Mouse (Mus musculus): ENCODE measurements around the gene Gm17542. TPM values are rescaled to one million over a fixed set of nuclear protein-coding genes. Genes with fewer than 3 reads are reported as not detected.
"Not testable (repeated sequence)": the region's sequence is repeated elsewhere in the genome, so short reads cannot be mapped to it uniquely, and the experiment has no call there.

Gene Gm17542
- not detected in 2 replicates for polyA plus RNA-seq (2016; fragmentation: Nextera tagmentation; extraction: Ambion mirVana)

DNA sequence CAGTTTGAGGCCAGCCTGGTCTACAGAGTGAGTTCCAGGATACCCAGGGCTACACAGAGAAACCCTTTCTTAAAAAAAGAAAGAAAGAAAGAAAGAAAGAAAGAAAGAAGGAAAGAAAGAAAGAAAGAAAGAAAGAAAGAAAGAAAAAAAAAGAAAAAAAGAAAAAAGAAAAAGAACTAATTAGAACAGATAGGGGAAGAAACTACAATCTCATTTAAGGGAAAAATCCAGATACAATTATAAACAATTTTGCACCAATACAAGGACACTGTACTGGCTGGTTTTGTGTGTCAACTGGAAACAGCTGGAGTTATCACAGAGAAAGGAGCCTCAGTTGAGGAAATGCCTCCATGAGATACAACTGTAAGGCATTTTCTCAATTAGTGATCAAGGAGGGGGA, at the start of gene Gm17542:
Gene Gm17542, minus strand, starts transcription at position 101 of the 400 bp plus-strand sequence.
- H3K4me2 ChIP-seq (replicated peaks); H3K27ac ChIP-seq; H3K4me3 ChIP-seq; ATAC-seq (ENCODE audit: low FRiP score, low read depth); H3K9me3 ChIP-seq; H3K9ac ChIP-seq; H3K4me1 ChIP-seq; H3K36me3 ChIP-seq; H3K27me3 ChIP-seq (replicated peaks): not testable (repeated sequence)

DNA sequence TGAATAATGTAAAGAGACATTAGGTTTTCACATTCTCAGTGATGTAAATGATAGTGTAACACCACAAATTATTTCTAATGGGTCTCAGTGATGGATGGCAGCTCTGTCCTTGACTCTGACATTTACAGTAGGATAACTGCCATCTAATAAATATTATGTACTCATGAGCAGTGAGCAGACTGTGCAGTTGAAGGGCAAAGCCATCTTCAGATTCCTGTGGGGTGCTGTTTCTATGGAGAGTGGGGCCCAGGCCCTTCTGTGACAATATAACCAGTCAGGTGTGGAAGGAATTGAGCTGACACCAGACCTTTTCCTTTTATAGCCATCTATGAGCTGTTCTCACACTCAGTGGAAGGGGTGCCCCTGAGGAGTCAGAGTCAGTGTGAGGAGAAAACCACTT, 21.8 kb upstream of the Gm17542 start:
- H3K9ac ChIP-seq, result no peak overlapping the region
- H3K27me3 ChIP-seq (replicated peaks), result no peaks in the 10 kb centered on the region
- no peak overlapping the region for H3K4me3 ChIP-seq
- no peaks in the 10 kb centered on the region for H3K4me1 ChIP-seq
- no peaks in the 10 kb centered on the region for H3K36me3 ChIP-seq
- no peaks in the 10 kb centered on the region for H3K9me3 ChIP-seq
- no peak overlapping the region for H3K4me2 ChIP-seq (replicated peaks)
- ATAC-seq (ENCODE audit: low FRiP score, low read depth), result peak; percentile 29; the same call in 1 of the 2 replicates
- H3K27ac ChIP-seq, result no peak overlapping the region

DNA sequence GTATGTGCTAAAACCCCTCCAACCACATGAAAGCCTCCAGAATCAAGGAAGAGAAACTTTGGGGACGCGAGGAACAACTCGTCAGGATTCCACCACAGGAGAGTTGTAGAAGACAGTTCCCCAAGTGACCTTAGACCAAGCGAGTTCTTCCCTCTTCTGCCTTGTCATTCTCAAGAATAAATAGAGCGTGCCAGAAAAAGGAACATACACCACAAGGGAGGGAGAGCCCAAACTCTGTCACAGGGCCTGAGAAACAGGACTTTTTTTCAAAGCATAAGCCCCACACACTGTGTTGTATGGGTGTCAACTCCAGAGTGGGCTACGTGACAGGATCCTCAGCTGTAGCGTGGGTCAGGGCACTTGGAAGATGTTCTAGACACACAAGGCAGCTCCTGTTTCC, 20.1 kb upstream of the Gm17542 start:
- H3K27me3 ChIP-seq (replicated peaks), result no peaks in the 10 kb centered on the region
- WGBS, result 89% methylated on average over 7 of the region's 7 CpGs
- no peak overlapping the region for H3K9ac ChIP-seq
- no peaks in the 10 kb centered on the region for H3K9me3 ChIP-seq
- H3K4me2 ChIP-seq (replicated peaks), result no peak overlapping the region
- H3K36me3 ChIP-seq, result no peaks in the 10 kb centered on the region
- no peak overlapping the region for H3K4me3 ChIP-seq
- no peaks in the 10 kb centered on the region for H3K4me1 ChIP-seq
- H3K27ac ChIP-seq, result no peak overlapping the region
- ATAC-seq (ENCODE audit: low FRiP score, low read depth), result no peak

DNA sequence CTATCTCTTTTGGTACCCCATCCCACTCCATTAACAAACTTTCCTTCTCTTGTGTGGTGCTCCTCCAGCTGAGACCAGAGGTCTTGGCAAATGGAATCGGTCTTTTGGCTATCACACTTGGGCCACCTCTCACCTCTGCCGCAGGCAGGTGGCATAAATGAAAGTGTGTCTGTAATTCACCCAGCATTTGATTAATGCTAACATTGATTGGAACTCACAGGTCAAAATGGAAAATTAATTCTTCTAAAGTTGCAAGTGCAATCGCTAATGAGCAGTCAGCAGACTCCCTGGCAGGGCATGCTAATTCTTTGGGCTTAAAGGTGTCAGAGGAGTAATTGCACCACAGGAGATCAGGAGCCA, 3.2 kb downstream of the Gm17542 start:
- no peak for ATAC-seq (ENCODE audit: low FRiP score, low read depth)
- H3K27me3 ChIP-seq (replicated peaks), result 0 out of 2 replicates have a peak, but pooled peaks cover 3% of the 10 kb centered on the region
- H3K4me2 ChIP-seq (replicated peaks), result peak overlapping the region; percentile 42
- no peak overlapping the region for H3K9ac ChIP-seq
- no peaks in the 10 kb centered on the region for H3K36me3 ChIP-seq
- H3K4me1 ChIP-seq, result no peaks in the 10 kb centered on the region
- H3K4me3 ChIP-seq, result no peak overlapping the region
- H3K27ac ChIP-seq, result no peak overlapping the region
- H3K9me3 ChIP-seq, result no peaks in the 10 kb centered on the region
- WGBS, result 61% methylated on average over 3 of the region's 3 CpGs

DNA sequence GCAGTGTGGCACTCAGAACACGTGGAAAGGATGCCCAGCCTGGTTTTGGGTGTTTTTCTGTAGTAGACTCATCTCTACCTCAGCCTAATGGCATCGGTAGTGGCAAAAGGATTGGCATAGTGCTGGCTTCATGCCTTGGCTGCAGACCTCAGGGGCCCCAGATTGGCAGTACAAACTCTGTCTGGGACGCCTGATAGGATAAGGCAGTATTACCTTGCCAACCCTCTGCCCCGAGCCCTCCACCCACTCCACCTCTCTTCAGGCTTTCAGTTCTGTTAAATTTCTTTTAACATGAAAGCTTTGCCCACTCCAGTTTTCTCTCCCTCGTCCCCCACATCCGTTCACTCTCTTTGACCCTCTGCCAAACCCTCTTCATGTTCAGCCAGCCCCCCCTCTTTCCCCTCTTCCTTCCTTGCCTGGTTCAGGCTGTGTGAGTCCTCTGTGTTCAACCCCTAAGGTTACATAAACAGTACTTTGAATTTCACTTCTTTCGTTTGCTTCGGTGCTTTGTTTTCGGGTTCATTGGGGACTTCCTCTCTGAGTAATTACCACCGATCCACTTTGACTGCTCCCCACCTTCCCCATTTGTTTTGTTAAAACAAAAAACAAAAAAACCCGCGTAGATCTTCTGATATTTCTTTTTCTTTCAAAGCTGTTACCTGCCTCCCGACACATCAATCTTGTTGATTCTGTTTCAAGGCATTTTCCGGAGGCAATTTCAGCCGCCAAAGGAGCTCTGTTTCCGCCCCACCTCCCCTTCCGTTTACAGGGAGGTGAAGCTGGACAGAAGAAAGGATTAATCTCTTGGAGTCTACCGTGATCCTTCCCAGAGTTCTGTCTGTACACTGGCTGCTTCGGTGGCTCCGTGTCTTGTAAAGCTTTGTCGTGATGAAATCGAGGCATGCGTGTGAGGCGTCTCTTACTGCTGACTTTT, 3.9 kb downstream of the Gm17542 start:
- peak overlapping the region; percentile 42 for H3K4me2 ChIP-seq (replicated peaks)
- ATAC-seq (ENCODE audit: low FRiP score, low read depth), result no peak

DNA sequence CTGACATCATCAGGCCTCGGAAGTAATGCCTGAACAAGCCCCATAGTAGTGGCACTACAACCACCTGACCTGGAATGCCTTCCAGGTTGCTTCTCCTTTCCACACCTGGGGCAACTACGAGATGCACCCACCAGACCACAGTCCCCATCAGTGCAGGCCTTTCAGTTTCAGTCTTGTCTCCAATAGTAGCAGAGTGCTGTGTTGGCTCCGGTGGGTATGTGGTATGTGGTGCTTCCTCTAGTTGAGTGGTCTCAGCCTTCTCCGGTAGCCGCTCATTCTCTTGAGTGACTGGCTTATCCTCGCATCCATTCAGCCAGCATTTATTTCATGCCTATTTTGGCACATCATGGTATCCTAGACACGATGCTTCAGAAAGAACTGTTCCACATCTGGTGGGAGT, 4.8 kb downstream of the Gm17542 start:
- Histone ChIP-seq H3K9ac (no peak overlapping the region), H3K27me3 (replicated peaks) (0 out of 2 replicates have a peak, but pooled peaks cover 3% of the 10 kb centered on the region), H3K4me1 (no peaks in the 10 kb centered on the region), H3K4me3 (no peak overlapping the region), H3K4me2 (replicated peaks) (no peak overlapping the region), H3K27ac (no peak overlapping the region), H3K36me3 (no peaks in the 10 kb centered on the region), H3K9me3 (no peaks in the 10 kb centered on the region)
- ATAC-seq (ENCODE audit: low FRiP score, low read depth), result no peak
- WGBS, result 92% methylated on average over 7 of the region's 7 CpGs

More for the DNA sequence above, 3.9 kb downstream of the Gm17542 start:
- H3K9ac ChIP-seq, result no peak overlapping the region
- no peaks in the 10 kb centered on the region for H3K4me1 ChIP-seq
- no peak overlapping the region for H3K4me3 ChIP-seq
- 0 out of 2 replicates have a peak, but pooled peaks cover 3% of the 10 kb centered on the region for H3K27me3 ChIP-seq (replicated peaks)
- 40% methylated on average over 24 of the region's 24 CpGs for WGBS
- H3K36me3 ChIP-seq, result no peaks in the 10 kb centered on the region
- no peak overlapping the region for H3K27ac ChIP-seq
- H3K9me3 ChIP-seq, result no peaks in the 10 kb centered on the region

DNA sequence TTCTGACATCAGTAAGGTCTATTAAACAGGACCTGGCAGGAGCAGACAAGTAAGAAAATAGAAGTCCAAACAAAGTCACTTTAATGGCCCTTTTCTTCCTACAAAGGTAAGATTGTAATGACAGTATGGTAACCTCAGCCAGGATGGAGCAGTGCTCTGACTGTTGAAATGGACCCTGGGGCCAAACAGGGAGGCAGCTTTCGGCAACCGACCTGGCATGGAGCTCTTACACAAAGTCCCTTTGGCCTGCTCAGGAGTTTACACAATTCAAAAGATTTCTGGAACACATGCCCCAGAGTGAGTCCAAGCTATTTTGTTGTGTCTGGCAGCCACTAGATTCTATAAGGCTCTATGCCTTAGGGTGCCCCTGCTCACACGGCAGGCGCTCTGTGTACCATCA, 9.0 kb downstream of the Gm17542 start:
- Histone ChIP-seq H3K36me3 (no peaks in the 10 kb centered on the region), H3K9me3 (no peaks in the 10 kb centered on the region), H3K9ac (no peak overlapping the region), H3K4me3 (no peak overlapping the region), H3K4me1 (no peaks in the 10 kb centered on the region), H3K27me3 (replicated peaks) (0 out of 2 replicates have a peak, but pooled peaks cover 3% of the 10 kb centered on the region), H3K27ac (no peak overlapping the region), H3K4me2 (replicated peaks) (no peak overlapping the region)
- WGBS, result 95% methylated on average over 4 of the region's 4 CpGs
- ATAC-seq (ENCODE audit: low FRiP score, low read depth), result no peak

DNA sequence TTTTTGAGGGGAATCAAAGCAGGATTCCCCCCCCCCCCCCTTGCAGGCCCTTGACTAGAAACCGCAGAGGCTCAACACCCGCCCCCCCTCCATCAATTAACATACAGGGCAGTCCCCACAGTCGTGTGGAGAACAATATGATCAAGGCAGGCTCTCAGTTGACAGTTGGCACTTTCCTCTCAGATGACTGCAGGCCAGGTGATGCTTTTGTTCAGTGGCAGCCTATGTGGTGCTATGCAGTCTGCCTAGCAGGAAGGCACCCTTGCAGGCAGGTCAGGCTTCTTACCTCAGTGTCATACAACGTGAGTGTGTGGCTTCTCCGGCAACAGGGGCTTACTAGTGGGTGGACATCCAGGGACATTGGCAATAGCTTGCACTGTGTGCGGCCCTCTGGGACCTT, 17.4 kb downstream of the Gm17542 start:
- 37% methylated on average over 6 of the region's 6 CpGs for WGBS

DNA sequence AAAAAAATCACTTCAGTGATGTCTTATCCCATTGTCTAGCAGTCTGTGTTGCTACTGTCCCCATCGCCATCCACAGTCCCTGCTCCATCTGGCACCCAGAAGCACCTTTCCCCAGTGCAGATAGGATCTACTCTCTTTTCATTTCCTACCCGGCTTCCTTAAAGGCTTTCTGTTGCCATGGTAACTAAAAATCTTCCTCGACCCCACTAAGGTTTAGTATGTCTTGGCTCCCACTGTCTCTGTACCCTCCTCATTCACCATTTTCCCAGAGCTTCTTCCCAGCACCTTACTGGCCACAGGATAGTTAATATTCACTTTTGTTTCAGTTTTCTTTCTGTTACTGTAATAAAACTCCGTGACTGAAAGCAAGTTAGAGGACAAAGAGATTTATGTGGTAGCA, 17.9 kb downstream of the Gm17542 start:
- Histone ChIP-seq H3K4me3 (no peak overlapping the region), H3K4me2 (replicated peaks) (no peak overlapping the region; the same call in 1 of the 2 replicates)
- WGBS, result 32% methylated on average over 4 of the region's 4 CpGs

More for the DNA sequence above, 17.4 kb downstream of the Gm17542 start:
- no peak overlapping the region for H3K4me2 ChIP-seq (replicated peaks)
- H3K27me3 ChIP-seq (replicated peaks), result no peaks in the 10 kb centered on the region
- no peaks in the 10 kb centered on the region for H3K9me3 ChIP-seq
- H3K9ac ChIP-seq, result no peak overlapping the region
- H3K27ac ChIP-seq, result no peak overlapping the region
- H3K4me3 ChIP-seq, result no peak overlapping the region
- H3K36me3 ChIP-seq, result no peaks in the 10 kb centered on the region
- no peak for ATAC-seq (ENCODE audit: low FRiP score, low read depth)
- H3K4me1 ChIP-seq, result no peaks in the 10 kb centered on the region; the same call in 1 of the 2 replicates

DNA sequence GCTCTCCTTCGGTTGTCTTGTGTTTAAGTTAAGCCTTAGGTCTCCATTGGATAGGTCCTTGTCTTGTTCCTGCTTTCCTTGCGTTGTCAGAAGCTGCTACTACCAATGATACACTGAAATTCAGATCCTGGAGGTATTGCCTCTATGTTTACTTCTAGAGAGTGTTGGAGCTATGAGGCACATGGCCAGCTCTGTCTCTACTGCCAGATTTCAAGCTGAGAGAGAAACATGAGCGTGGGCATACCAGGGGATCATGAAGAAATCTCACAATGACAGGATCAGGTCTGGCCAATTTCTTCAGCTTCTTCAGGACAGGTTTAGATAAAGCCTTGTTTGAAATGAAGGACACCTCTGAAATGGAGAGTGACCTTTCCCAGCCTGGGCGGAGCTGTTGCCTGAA, 19.1 kb downstream of the Gm17542 start:
- WGBS, result 86% methylated on average over 4 of the region's 4 CpGs
- H3K4me3 ChIP-seq, result no peak overlapping the region
- no peaks in the 10 kb centered on the region for H3K9me3 ChIP-seq

More for the DNA sequence above, 17.9 kb downstream of the Gm17542 start:
- Histone ChIP-seq H3K4me1 (no peaks in the 10 kb centered on the region; the same call in 1 of the 2 replicates), H3K9ac (no peak overlapping the region), H3K36me3 (no peaks in the 10 kb centered on the region), H3K9me3 (no peaks in the 10 kb centered on the region), H3K27me3 (replicated peaks) (no peaks in the 10 kb centered on the region), H3K27ac (no peak overlapping the region)
- ATAC-seq (ENCODE audit: low FRiP score, low read depth), result no peak

DNA sequence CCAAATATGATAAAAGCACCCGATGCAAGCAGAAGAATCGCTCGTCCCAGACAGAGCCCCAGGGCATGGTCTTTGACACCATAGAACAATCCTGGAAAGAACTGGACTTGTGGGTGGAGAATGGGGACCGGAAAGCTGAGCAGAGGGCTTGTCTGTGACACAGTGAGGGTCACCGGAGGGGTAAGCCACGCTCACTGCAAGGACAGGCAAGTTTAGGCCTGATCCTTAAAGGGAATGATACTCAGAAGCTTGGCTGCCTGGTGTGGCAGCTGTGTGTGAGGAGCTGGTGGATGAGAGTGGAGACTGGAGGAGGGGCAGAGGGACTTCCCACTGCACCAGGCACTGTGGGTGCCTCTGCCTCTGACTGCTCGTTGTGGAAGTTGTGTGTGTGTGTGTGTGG, 27.0 kb downstream of the Gm17542 start:
- no peak overlapping the region for H3K4me2 ChIP-seq (replicated peaks)
- WGBS, result 76% methylated on average over 7 of the region's 7 CpGs
- H3K9ac ChIP-seq, result no peak overlapping the region
- H3K9me3 ChIP-seq, result no peaks in the 10 kb centered on the region
- H3K36me3 ChIP-seq, result no peaks in the 10 kb centered on the region
- no peak overlapping the region for H3K4me3 ChIP-seq
- no peaks in the 10 kb centered on the region for H3K27me3 ChIP-seq (replicated peaks)
- H3K4me1 ChIP-seq, result no peaks in the 10 kb centered on the region
- no peak overlapping the region for H3K27ac ChIP-seq
- ATAC-seq (ENCODE audit: low FRiP score, low read depth), result no peak

More for the DNA sequence above, 19.1 kb downstream of the Gm17542 start:
- no peak overlapping the region for H3K4me2 ChIP-seq (replicated peaks)
- no peak overlapping the region for H3K9ac ChIP-seq
- H3K27ac ChIP-seq, result no peak overlapping the region
- ATAC-seq (ENCODE audit: low FRiP score, low read depth), result no peak
- H3K4me1 ChIP-seq, result no peaks in the 10 kb centered on the region; the same call in 1 of the 2 replicates
- H3K27me3 ChIP-seq (replicated peaks), result no peaks in the 10 kb centered on the region
- H3K36me3 ChIP-seq, result no peaks in the 10 kb centered on the region

DNA sequence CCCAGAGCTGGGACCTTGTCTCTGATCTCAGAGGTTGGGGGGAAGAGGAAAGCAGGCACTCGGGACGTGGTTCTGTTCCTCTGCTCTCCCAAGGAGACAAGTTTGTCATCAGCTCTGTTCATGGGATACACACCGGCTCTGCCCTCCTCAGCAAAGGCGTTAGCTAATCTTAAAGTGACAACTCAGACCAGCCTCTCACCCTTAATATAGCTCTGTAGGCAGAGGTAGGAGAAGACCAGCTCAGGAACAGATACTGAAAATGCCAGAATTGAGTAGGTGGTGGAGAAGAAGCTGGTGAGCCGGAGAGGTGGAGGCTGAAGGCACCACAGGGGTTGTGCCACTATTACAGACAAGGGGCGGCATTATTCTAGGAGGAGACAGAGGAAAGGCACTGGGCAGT, 38.7 kb downstream of the Gm17542 start:
- Histone ChIP-seq H3K4me3 (no peak overlapping the region), H3K9me3 (no peaks in the 10 kb centered on the region), H3K9ac (no peak overlapping the region), H3K27ac (no peak overlapping the region), H3K27me3 (replicated peaks) (no peaks in the 10 kb centered on the region), H3K36me3 (no peaks in the 10 kb centered on the region), H3K4me2 (replicated peaks) (no peak overlapping the region), H3K4me1 (no peaks in the 10 kb centered on the region)
- 86% methylated on average over 6 of the region's 6 CpGs for WGBS
- ATAC-seq (ENCODE audit: low FRiP score, low read depth), result no peak

All from neural tube, embryonic 12.5 days (tissue).